7 mouse cellular contexts compared by ENCODE assay signal in the genomic region with DNA sequence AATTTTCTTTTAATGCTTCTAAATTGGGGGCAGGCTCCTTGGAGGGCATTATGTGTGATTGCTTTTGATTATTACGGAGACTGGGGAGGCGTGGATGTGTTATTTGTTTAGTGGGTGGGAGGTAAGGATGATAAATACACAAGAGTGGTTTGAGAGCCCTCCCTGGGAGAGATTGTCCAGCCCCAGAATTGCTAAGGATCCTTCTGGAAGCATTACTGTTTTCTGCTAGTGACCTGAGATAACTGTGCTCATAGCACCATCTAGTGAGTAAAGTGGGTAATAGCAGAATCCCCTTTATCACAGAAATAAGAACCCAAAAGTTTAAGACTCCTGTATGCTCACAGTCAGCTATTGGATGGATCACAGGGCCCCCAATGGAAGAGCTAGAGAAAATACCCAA. TPM values are rescaled to one million over a fixed set of nuclear protein-coding genes. Genes with fewer than 3 reads are reported as not detected.
DNase-seq lines count a peak whose midpoint lies in the region; ATAC-seq and TF ChIP-seq lines count a peak whose summit lies in the region.

No protein-coding gene starts in this region.

- WGBS in forebrain, postnatal 0 days, result 24% methylated on average over 2 of the region's 2 CpGs
- WGBS in lung, postnatal 0 days, result 19% methylated on average over 2 of the region's 2 CpGs

- H3K27me3 ChIP-seq in forebrain, postnatal 0 days (ENCODE audit: insufficient read depth, low read length), result no peaks in the 10 kb centered on the region
- H3K27me3 ChIP-seq in lung, postnatal 0 days (replicated peaks; ENCODE audit: insufficient read depth, low read length), result no peaks in the 10 kb centered on the region

- no peaks in the 10 kb centered on the region for H3K9me3 ChIP-seq in forebrain, postnatal 0 days (ENCODE audit: low read length)
- H3K9me3 ChIP-seq in lung, postnatal 0 days (ENCODE audit: low read length), result no peaks in the 10 kb centered on the region

- no peak overlapping the region for H3K4me2 ChIP-seq in forebrain, postnatal 0 days (ENCODE audit: low read depth)
- no peak overlapping the region for H3K4me2 ChIP-seq in lung, postnatal 0 days (replicated peaks; ENCODE audit: low read depth, low read length)

- H3K36me3 ChIP-seq in forebrain, postnatal 0 days (ENCODE audit: insufficient read depth), result no peaks in the 10 kb centered on the region
- H3K36me3 ChIP-seq in lung, postnatal 0 days (ENCODE audit: insufficient read depth, low read length), result no peaks in the 10 kb centered on the region

- DNase-seq in layer of hippocampus, adult 9-10 months (ENCODE audit: low spot score), result peak; percentile 60
- DNase-seq in layer of hippocampus, adult 8-10 months (ENCODE audit: low spot score in 2 of 2), result no peak
- DNase-seq in ES-CJ7 (ENCODE audit: low read depth, low spot score) (peak; percentile 43), adipocyte (ENCODE audit: low spot score) (peak; percentile 75)
- peak; percentile 76 for DNase-seq in forebrain, postnatal 0 days
- peak; percentile 85 for DNase-seq in lung, postnatal 0 days (ENCODE audit: low spot score)
- no peak for DNase-seq in spleen, postnatal 14 days (ENCODE audit: low spot score in 2 of 2)

- H3K27ac ChIP-seq in forebrain, postnatal 0 days (ENCODE audit: low read depth, low read length), result no peak overlapping the region
- no peak overlapping the region for H3K27ac ChIP-seq in lung, postnatal 0 days (ENCODE audit: low read length)

- H3K9ac ChIP-seq in forebrain, postnatal 0 days, result no peak overlapping the region
- no peak overlapping the region for H3K9ac ChIP-seq in lung, postnatal 0 days (replicated peaks; ENCODE audit: low read depth)

- no peaks in the 10 kb centered on the region for H3K4me1 ChIP-seq in forebrain, postnatal 0 days (ENCODE audit: insufficient read depth)
- H3K4me1 ChIP-seq in lung, postnatal 0 days (ENCODE audit: insufficient read depth, low read depth, low read length), result no peaks in the 10 kb centered on the region

- H3K4me3 ChIP-seq in forebrain, postnatal 0 days (ENCODE audit: low read depth, low read length), result no peak overlapping the region
- H3K4me3 ChIP-seq in lung, postnatal 0 days (ENCODE audit: low read depth, low read length), result no peak overlapping the region

- ATAC-seq in forebrain, postnatal 0 days, result peak; percentile 42; the same call in 1 of the 2 replicates
- ATAC-seq in lung, postnatal 0 days, result peak; percentile 60; the same call in 1 of the 2 replicates

- TF ChIP-seq EP300 in lung, postnatal 0 days (IDR thresholded peaks at IDR 0.05), result no peak

- peak; percentile 85 for TF ChIP-seq CTCF in forebrain, postnatal 0 days (IDR thresholded peaks at IDR 0.05; ENCODE audit: low read depth)
- TF ChIP-seq CTCF in lung, postnatal 0 days (IDR thresholded peaks at IDR 0.05), result peak; percentile 82

RNA-seq across cellular contexts. Expression of gene Oma1, which starts 32.4 kb away (rescaled TPM):
- total RNA-seq in layer of hippocampus, adult 8-10 months (2022), result 10 to 100 TPM in 2 of 4 experiments, 1 to 10 TPM in 2; 8.3 to 11.1 (median 10.0) TPM
- total RNA-seq in forebrain, postnatal 0 days (2014; rRNA removed), result 10.3 and 10.8 TPM in 2 replicates
- polyA plus RNA-seq in forebrain, postnatal 0 days (2015; fragmentation: Nextera tagmentation; extraction: Ambion mirVana), result 11.7 and 15.9 TPM in 2 replicates
- 20.3 and 20.7 TPM in 2 replicates for polyA plus RNA-seq in lung, postnatal 0 days (2015; fragmentation: Nextera tagmentation; extraction: Ambion mirVana)

RNA-seq across cellular contexts. Expression of gene 4921539E11Rik, which starts 55.4 kb away (rescaled TPM):
- not detected for total RNA-seq in layer of hippocampus, adult 8-10 months (2022)
- not detected in 2 replicates for total RNA-seq in forebrain, postnatal 0 days (2014; rRNA removed)
- not detected in 2 replicates for polyA plus RNA-seq in forebrain, postnatal 0 days (2015; fragmentation: Nextera tagmentation; extraction: Ambion mirVana)
- not detected in 2 replicates for polyA plus RNA-seq in lung, postnatal 0 days (2015; fragmentation: Nextera tagmentation; extraction: Ambion mirVana)

Comparison
In these comparisons a context has a peak if more than half of its experiments do, and no peak if none do; other contexts are left out.
1. DNase-seq: peak in layer of hippocampus, adult 9-10 months (single experiment), ES-CJ7 (single experiment), adipocyte (single experiment), forebrain, postnatal 0 days (single experiment) and lung, postnatal 0 days (single experiment); none in layer of hippocampus, adult 8-10 months (0 of 2) and spleen, postnatal 14 days (0 of 2).